ENCODE assay signal across 16 mouse cellular contexts in genomic region chr17:72115271-72115944, GRCm38 (mm10).
A peak's percentile ranks its signal among the peaks of the same experiment; 100 is the strongest.
DNase-seq lines count a peak whose midpoint lies in the region; ATAC-seq lines count a peak whose summit lies in the region.
"Had no signal": no experiment of that assay in that cellular context is flagged by ENCODE, and none has a peak within 500 bp of the region (broad histone marks: within the 10 kb centered on the region; RNA-seq: fewer than 3 reads in every experiment).

No protein-coding gene starts in this region.

- H3K4me2 ChIP-seq in hindbrain, embryonic 15.5 days = peak overlapping the region; percentile 26; the same call in 1 of the 2 replicates
- H3K4me2 ChIP-seq in hindbrain, embryonic 14.5 days (replicated peaks) = no peak overlapping the region
- no peak overlapping the region for H3K4me2 ChIP-seq in forebrain, embryonic 16.5 days (ENCODE audit: low read length)
- peak overlapping the region; percentile 28; the same call in 1 of the 2 replicates for H3K4me2 ChIP-seq in midbrain, embryonic 14.5 days (ENCODE audit: low read length)
- 0 out of 2 replicates have a peak overlapping the region, but pooled peaks have one; percentile 4 for H3K4me2 ChIP-seq in neural tube, embryonic 14.5 days (ENCODE audit: low read depth, low read length)
- H3K4me2 ChIP-seq: limb, embryonic 12.5 days; liver, embryonic 12.5 days had no signal

- H3K4me3 ChIP-seq in hindbrain, embryonic 15.5 days = no peak overlapping the region
- no peak overlapping the region for H3K4me3 ChIP-seq in hindbrain, embryonic 14.5 days (replicated peaks; ENCODE audit: low read length)
- H3K4me3 ChIP-seq in forebrain, embryonic 16.5 days (replicated peaks; ENCODE audit: low read length) = no peak overlapping the region
- H3K4me3 ChIP-seq in midbrain, embryonic 14.5 days (replicated peaks; ENCODE audit: low read depth, low read length) = no peak overlapping the region
- H3K4me3 ChIP-seq in neural tube, embryonic 14.5 days (ENCODE audit: low read depth, low read length) = no peak overlapping the region
- H3K4me3 ChIP-seq: heart, adult 2 months; limb, embryonic 12.5 days; liver, embryonic 12.5 days had no signal

- 33% methylated on average over 12 of the region's 12 CpGs for WGBS in hindbrain, embryonic 15.5 days
- 35% methylated on average over 12 of the region's 12 CpGs for WGBS in hindbrain, embryonic 14.5 days
- 45% methylated on average over 12 of the region's 12 CpGs for WGBS in forebrain, embryonic 16.5 days
- WGBS in midbrain, embryonic 14.5 days = 41% methylated on average over 12 of the region's 12 CpGs
- 35% methylated on average over 12 of the region's 12 CpGs for WGBS in neural tube, embryonic 14.5 days

- H3K27me3 ChIP-seq in hindbrain, embryonic 15.5 days = no peaks in the 10 kb centered on the region
- H3K27me3 ChIP-seq in hindbrain, embryonic 14.5 days (ENCODE audit: control insufficient read depth, insufficient read depth, low read length) = no peaks in the 10 kb centered on the region
- no peaks in the 10 kb centered on the region for H3K27me3 ChIP-seq in forebrain, embryonic 16.5 days (replicated peaks; ENCODE audit: control insufficient read depth, insufficient read depth, low read length)
- no peaks in the 10 kb centered on the region for H3K27me3 ChIP-seq in midbrain, embryonic 14.5 days (ENCODE audit: control insufficient read depth, insufficient read depth, low read length)
- H3K27me3 ChIP-seq in neural tube, embryonic 14.5 days (ENCODE audit: control insufficient read depth, insufficient read depth, low read length) = no peaks in the 10 kb centered on the region
- H3K27me3 ChIP-seq: liver, embryonic 12.5 days had no signal

- no peak for ATAC-seq in hindbrain, embryonic 15.5 days (ENCODE audit: low FRiP score, low read depth)
- ATAC-seq in hindbrain, embryonic 14.5 days (ENCODE audit: low FRiP score) = no peak
- no peak for ATAC-seq in forebrain, embryonic 16.5 days
- no peak for ATAC-seq in midbrain, embryonic 14.5 days (ENCODE audit: low FRiP score, low TSS enrichment)
- ATAC-seq in neural tube, embryonic 14.5 days (ENCODE audit: low read depth) = peak; percentile 56
- ATAC-seq: liver, embryonic 12.5 days had no signal

- no peaks in the 10 kb centered on the region for H3K9me3 ChIP-seq in hindbrain, embryonic 15.5 days
- no peaks in the 10 kb centered on the region for H3K9me3 ChIP-seq in hindbrain, embryonic 14.5 days (ENCODE audit: control insufficient read depth, low read length)
- no peaks in the 10 kb centered on the region for H3K9me3 ChIP-seq in forebrain, embryonic 16.5 days (ENCODE audit: control insufficient read depth, low read length)
- H3K9me3 ChIP-seq in midbrain, embryonic 14.5 days (ENCODE audit: control insufficient read depth, low read length) = no peaks in the 10 kb centered on the region
- H3K9me3 ChIP-seq in neural tube, embryonic 14.5 days (ENCODE audit: control insufficient read depth, low read length) = no peaks in the 10 kb centered on the region
- H3K9me3 ChIP-seq: limb, embryonic 12.5 days; liver, embryonic 12.5 days had no signal

- no peaks in the 10 kb centered on the region for H3K36me3 ChIP-seq in hindbrain, embryonic 15.5 days
- no peaks in the 10 kb centered on the region for H3K36me3 ChIP-seq in hindbrain, embryonic 14.5 days (replicated peaks; ENCODE audit: control insufficient read depth, insufficient read depth)
- H3K36me3 ChIP-seq in forebrain, embryonic 16.5 days (ENCODE audit: control insufficient read depth, insufficient read depth) = no peaks in the 10 kb centered on the region
- H3K36me3 ChIP-seq in midbrain, embryonic 14.5 days (ENCODE audit: control insufficient read depth, insufficient read depth, low read length) = no peaks in the 10 kb centered on the region
- H3K36me3 ChIP-seq in neural tube, embryonic 14.5 days (ENCODE audit: control insufficient read depth, insufficient read depth, low read length) = no peaks in the 10 kb centered on the region
- H3K36me3 ChIP-seq: limb, embryonic 12.5 days; liver, embryonic 12.5 days had no signal

- H3K9ac ChIP-seq in hindbrain, embryonic 15.5 days = no peak overlapping the region
- no peak overlapping the region for H3K9ac ChIP-seq in hindbrain, embryonic 14.5 days
- 0 out of 2 replicates have a peak overlapping the region, but pooled peaks have one; percentile 17 for H3K9ac ChIP-seq in forebrain, embryonic 16.5 days (replicated peaks; ENCODE audit: low read depth, low read length)
- H3K9ac ChIP-seq in midbrain, embryonic 14.5 days (replicated peaks; ENCODE audit: low read length) = peak overlapping the region; percentile 34; the same call in 1 of the 2 replicates
- H3K9ac ChIP-seq in neural tube, embryonic 14.5 days (replicated peaks; ENCODE audit: low read depth, low read length) = 0 out of 2 replicates have a peak overlapping the region, but pooled peaks have one; percentile 8
- H3K9ac ChIP-seq: limb, embryonic 12.5 days; liver, embryonic 12.5 days had no signal

- peak overlapping the region; percentile 26; the same call in 1 of the 2 replicates for H3K27ac ChIP-seq in hindbrain, embryonic 15.5 days (replicated peaks)
- H3K27ac ChIP-seq in hindbrain, embryonic 14.5 days = no peak overlapping the region
- H3K27ac ChIP-seq in forebrain, embryonic 16.5 days (ENCODE audit: low read length) = no peak overlapping the region
- H3K27ac ChIP-seq in midbrain, embryonic 14.5 days (replicated peaks; ENCODE audit: low read depth, low read length) = peak overlapping the region; percentile 23; the same call in 1 of the 2 replicates
- 0 out of 2 replicates have a peak overlapping the region, but pooled peaks have one; percentile 4 for H3K27ac ChIP-seq in neural tube, embryonic 14.5 days (ENCODE audit: low read depth, low read length)
- H3K27ac ChIP-seq: heart, adult 2 months; limb, embryonic 12.5 days; liver, embryonic 12.5 days had no signal

- peaks cover 12% of the 10 kb centered on the region for H3K4me1 ChIP-seq in hindbrain, embryonic 15.5 days (replicated peaks)
- H3K4me1 ChIP-seq in hindbrain, embryonic 14.5 days (replicated peaks; ENCODE audit: control insufficient read depth, insufficient read depth, low read length) = peaks cover 11% of the 10 kb centered on the region; the same call in 1 of the 2 replicates
- H3K4me1 ChIP-seq in forebrain, embryonic 16.5 days (replicated peaks; ENCODE audit: control insufficient read depth, insufficient read depth, low read length) = peaks cover 23% of the 10 kb centered on the region
- H3K4me1 ChIP-seq in midbrain, embryonic 14.5 days (ENCODE audit: control insufficient read depth, insufficient read depth, low read length) = peaks cover 5% of the 10 kb centered on the region; the same call in 1 of the 2 replicates
- H3K4me1 ChIP-seq in neural tube, embryonic 14.5 days (ENCODE audit: control insufficient read depth, insufficient read depth, low read length) = peaks cover 6% of the 10 kb centered on the region; the same call in 1 of the 2 replicates
- H3K4me1 ChIP-seq: limb, embryonic 12.5 days; liver, embryonic 12.5 days had no signal

- no peak for DNase-seq in hindbrain, embryonic 14.5 days (ENCODE audit: low spot score)
- peak; percentile 49 for DNase-seq in midbrain, embryonic 14.5 days
- no peak for DNase-seq in heart, postnatal 14 days
- no peak for DNase-seq in natural killer cell, adult 2 months (ENCODE audit: low spot score in 2 of 2)
- DNase-seq: cerebellum, adult 9-10 months; gastrocnemius, postnatal 25 days; heart, adult 2 months; kidney, adult 11 months; lung, adult 2 months; lung, postnatal 36 days; right cerebral cortex, postnatal 4 days had no signal

- intact Hi-C loops in heart, postnatal 14 days (cut with DNase I) = no loop called here

Comparison
In these comparisons a context has a peak if more than half of its experiments do, and no peak if none do; other contexts are left out.
1. H3K27ac ChIP-seq: peak in hindbrain, embryonic 15.5 days (single experiment), midbrain, embryonic 14.5 days (single experiment) and neural tube, embryonic 14.5 days (single experiment); none in hindbrain, embryonic 14.5 days (single experiment) and forebrain, embryonic 16.5 days (single experiment).
2. H3K4me2 ChIP-seq: peak in hindbrain, embryonic 15.5 days (single experiment), midbrain, embryonic 14.5 days (single experiment) and neural tube, embryonic 14.5 days (single experiment); none in hindbrain, embryonic 14.5 days (single experiment) and forebrain, embryonic 16.5 days (single experiment).
3. H3K9ac ChIP-seq: peak in forebrain, embryonic 16.5 days (single experiment), midbrain, embryonic 14.5 days (single experiment) and neural tube, embryonic 14.5 days (single experiment); none in hindbrain, embryonic 15.5 days (single experiment) and hindbrain, embryonic 14.5 days (single experiment).